Mouse (Mus musculus) erythroblast, embryonic 14.5 days (primary cell): ENCODE measurements around the gene Itgad. TPM values are rescaled to one million over a fixed set of nuclear protein-coding genes. Genes with fewer than 3 reads are reported as not detected.

ENCODE experiments used
- H3K27me3 ChIP-seq: 2 replicates; pipeline ENCODE4 v1.6.1; 2012; ENCODE audit warnings: inconsistent platforms; ENCODE audit not compliant: control insufficient read depth
- H3K36me3 ChIP-seq: 2 replicates; pipeline ENCODE4 v1.6.1; 2012; ENCODE audit warnings: mild to moderate bottlenecking, inconsistent platforms; ENCODE audit not compliant: control insufficient read depth
- H3K4me1 ChIP-seq: 2 replicates; pipeline ENCODE4 v1.6.1; 2012; ENCODE audit warnings: inconsistent platforms; ENCODE audit not compliant: control insufficient read depth
- H3K4me3 ChIP-seq: replicated peaks from 2 replicates; pipeline ENCODE3; 2012; ENCODE audit warnings: moderate library complexity, mild to moderate bottlenecking, inconsistent platforms
- H3K9me3 ChIP-seq: 2 replicates; pipeline ENCODE4 v1.6.1; 2012; ENCODE audit warnings: low read length, inconsistent platforms, mixed read lengths; ENCODE audit not compliant: control insufficient read depth
- GATA1 ChIP-seq: IDR thresholded peaks from 2 replicates; pipeline ENCODE4 v1.6.1; 2012; ENCODE audit warnings: low read length, inconsistent platforms, mixed read lengths
- TAL1 ChIP-seq: IDR thresholded peaks from 3 replicates; pipeline ENCODE4 v1.6.1; 2012; ENCODE audit warnings: low read length, inconsistent platforms, mixed read lengths
- polyA plus RNA-seq: library from polyadenylated mRNA; stranded (reverse); fragments of >175 nt; gene quantifications from 2 replicates; pipeline ENCODE4 v1.2.3, GENCODE M21; 2012

Gene Itgad
- polyA plus RNA-seq, 1 experiment: not detected

GRCm38 (mm10) chr7:128248081-128249042, 94.2 kb downstream of the Itgad start:
- no peak for TF ChIP-seq TAL1
- Histone ChIP-seq H3K4me1 (peaks cover 52% of the 10 kb centered on the region), H3K9me3 (no peaks in the 10 kb centered on the region), H3K27me3 (peaks cover 34% of the 10 kb centered on the region), H3K36me3 (peaks cover 24% of the 10 kb centered on the region), H3K4me3 (no peak overlapping the region)

GRCm38 (mm10) chr7:128249998-128250397, 95.8 kb downstream of the Itgad start:
- no peak for TF ChIP-seq TAL1
- TF ChIP-seq GATA1: no peak
- Histone ChIP-seq H3K27me3 (peaks cover 44% of the 10 kb centered on the region), H3K36me3 (peaks cover 10% of the 10 kb centered on the region), H3K4me1 (peaks cover 52% of the 10 kb centered on the region), H3K9me3 (no peaks in the 10 kb centered on the region), H3K4me3 (no peak overlapping the region)

GRCm38 (mm10) chr7:128251946-128252345, 97.8 kb downstream of the Itgad start:
- no peak for TF ChIP-seq TAL1
- Histone ChIP-seq H3K36me3 (peaks cover 3% of the 10 kb centered on the region), H3K4me1 (peaks cover 41% of the 10 kb centered on the region), H3K4me3 (no peak overlapping the region), H3K9me3 (no peaks in the 10 kb centered on the region), H3K27me3 (peaks cover 50% of the 10 kb centered on the region)

- H3K9me3 ChIP-seq: no peaks in the 10 kb centered on the region
- peaks cover 37% of the 10 kb centered on the region for H3K4me1 ChIP-seq
- TF ChIP-seq TAL1 (no peak), GATA1 (no peak)
- H3K36me3 ChIP-seq: peaks cover 3% of the 10 kb centered on the region
- H3K27me3 ChIP-seq: peaks cover 51% of the 10 kb centered on the region
- no peak overlapping the region for H3K4me3 ChIP-seq
Measured at GRCm38 (mm10) chr7:128252609-128253008, 98.4 kb downstream of the Itgad start.

GRCm38 (mm10) chr7:128254978-128255377, 100.8 kb downstream of the Itgad start:
- Histone ChIP-seq H3K4me1 (peaks cover 24% of the 10 kb centered on the region), H3K36me3 (no peaks in the 10 kb centered on the region; the same call in 1 of the 2 replicates), H3K4me3 (no peak overlapping the region), H3K9me3 (no peaks in the 10 kb centered on the region), H3K27me3 (peaks cover 70% of the 10 kb centered on the region)
- TF ChIP-seq GATA1 (no peak), TAL1 (no peak)

- no peaks in the 10 kb centered on the region; the same call in 1 of the 2 replicates for H3K36me3 ChIP-seq
- no peaks in the 10 kb centered on the region for H3K9me3 ChIP-seq
- no peak overlapping the region for H3K4me3 ChIP-seq
- no peak for TF ChIP-seq TAL1
- TF ChIP-seq GATA1: no peak
- H3K4me1 ChIP-seq: peaks cover 22% of the 10 kb centered on the region
- H3K27me3 ChIP-seq: peaks cover 73% of the 10 kb centered on the region
Measured at GRCm38 (mm10) chr7:128255757-128256156, 101.6 kb downstream of the Itgad start.

- Histone ChIP-seq H3K4me3 (no peak overlapping the region), H3K9me3 (no peaks in the 10 kb centered on the region), H3K36me3 (no peaks in the 10 kb centered on the region; the same call in 1 of the 2 replicates), H3K4me1 (peaks cover 22% of the 10 kb centered on the region), H3K27me3 (peaks cover 74% of the 10 kb centered on the region)
- TF ChIP-seq TAL1 (no peak), GATA1 (no peak)
Measured at GRCm38 (mm10) chr7:128256783-128257334, 102.7 kb downstream of the Itgad start.

GRCm38 (mm10) chr7:128265411-128265810, 111.2 kb downstream of the Itgad start, which contains the start of gene Slc5a2:
Gene Slc5a2 (plus strand): TSS chr7:128265657.
- H3K27me3 ChIP-seq: peaks cover 57% of the 10 kb centered on the region
- no peak for TF ChIP-seq GATA1
- no peak for TF ChIP-seq TAL1
- H3K4me3 ChIP-seq: no peak within 1 kb of the TSS
- H3K36me3 ChIP-seq: peaks cover 12% of the 10 kb centered on the region
- H3K9me3 ChIP-seq: peaks cover 7% of the 10 kb centered on the region
- peaks cover 30% of the 10 kb centered on the region for H3K4me1 ChIP-seq

GRCm38 (mm10) chr7:128266056-128266455, 111.9 kb downstream of the Itgad start:
- peaks cover 36% of the 10 kb centered on the region for H3K4me1 ChIP-seq
- H3K36me3 ChIP-seq: peaks cover 18% of the 10 kb centered on the region
- peaks cover 50% of the 10 kb centered on the region for H3K27me3 ChIP-seq
- TF ChIP-seq TAL1 (no peak), GATA1 (no peak)
- peaks cover 12% of the 10 kb centered on the region for H3K9me3 ChIP-seq
- no peak overlapping the region for H3K4me3 ChIP-seq
